Mouse (Mus musculus) cerebellum, adult 2 months (tissue): ENCODE results near the gene Sall1. TPM values are rescaled to one million over a fixed set of nuclear protein-coding genes. Genes with fewer than 3 reads are reported as not detected.

Experiments used
- DNase-seq, 2 experiments: peaks; one replicate each; pipeline ENCODE4 v3.0.0; 2021
- H3K27ac ChIP-seq: fragments of 200-500 bp; 2 replicates; pipeline ENCODE4 v1.5.1; 2012; ENCODE audit warnings: low read length, control low read depth, inconsistent platforms; ENCODE audit not compliant: insufficient read depth
- H3K27me3 ChIP-seq: fragments of 200-500 bp; 2 replicates; pipeline ENCODE4 v1.6.1; 2012; ENCODE audit warnings: inconsistent platforms, mild to moderate bottlenecking, low read length, moderate library complexity; ENCODE audit not compliant: control insufficient read depth, insufficient read depth
- H3K4me1 ChIP-seq: fragments of 200-500 bp; 2 replicates; pipeline ENCODE4 v1.6.1; 2011; ENCODE audit warnings: low read length; ENCODE audit not compliant: control insufficient read depth, insufficient read depth
- H3K4me3 ChIP-seq: fragments of 200-500 bp; replicated peaks from 2 replicates; pipeline ENCODE3; 2011; ENCODE audit warnings: mild to moderate bottlenecking, low read depth, low read length, control low read depth; ENCODE audit not compliant: insufficient read depth
- CTCF ChIP-seq: fragments of 200-500 bp; IDR thresholded peaks from 2 replicates; pipeline ENCODE4 v1.5.1; 2011; ENCODE audit warnings: low read depth, mild to moderate bottlenecking, control low read depth, low read length, moderate library complexity, borderline replicate concordance; ENCODE audit not compliant: insufficient read depth
- POLR2A ChIP-seq: fragments of 200-500 bp; IDR thresholded peaks from 2 replicates; pipeline ENCODE4 v1.6.1; 2011; ENCODE audit warnings: low read length, control low read depth, borderline replicate concordance; ENCODE audit not compliant: insufficient read depth
- WGBS: fragments of 180-500 bp; shearing (Covaris S2); methylation state at CpG from one replicate; pipeline ENCODE4 v1.1.7; 2018; 5-methylcytosine and 5-hydroxymethylcytosine counted together
- polyA plus RNA-seq: library from polyadenylated mRNA; depleted of rRNA; stranded (reverse); fragments of >200 nt; gene quantifications from 2 replicates; pipeline ENCODE4 v1.2.3, GENCODE M21; 2012

Sall1 gene
- polyA plus RNA-seq, 1 experiment: 8.2 TPM

DNA sequence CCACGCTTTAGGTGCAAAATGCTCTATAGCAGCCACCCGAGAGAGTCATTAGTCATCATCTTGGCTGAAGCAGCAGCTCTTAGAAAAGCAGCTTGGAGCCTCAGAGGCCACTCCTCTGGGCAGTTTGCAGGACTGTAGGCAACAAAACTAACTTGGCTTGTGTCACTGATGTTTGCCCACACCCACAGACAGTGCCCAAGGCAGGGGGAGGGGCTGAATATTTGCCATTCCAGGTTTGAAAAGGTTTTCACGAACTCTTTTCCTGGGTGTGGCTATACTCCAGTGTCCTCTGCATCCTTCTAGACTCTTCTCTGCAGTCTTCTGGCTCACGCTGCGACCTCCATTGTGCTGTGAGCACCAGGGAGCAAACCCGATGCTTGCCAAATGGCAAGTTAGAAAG lies 28.4 kb downstream of the Sall1 start:
- no peak for DNase-seq

DNA sequence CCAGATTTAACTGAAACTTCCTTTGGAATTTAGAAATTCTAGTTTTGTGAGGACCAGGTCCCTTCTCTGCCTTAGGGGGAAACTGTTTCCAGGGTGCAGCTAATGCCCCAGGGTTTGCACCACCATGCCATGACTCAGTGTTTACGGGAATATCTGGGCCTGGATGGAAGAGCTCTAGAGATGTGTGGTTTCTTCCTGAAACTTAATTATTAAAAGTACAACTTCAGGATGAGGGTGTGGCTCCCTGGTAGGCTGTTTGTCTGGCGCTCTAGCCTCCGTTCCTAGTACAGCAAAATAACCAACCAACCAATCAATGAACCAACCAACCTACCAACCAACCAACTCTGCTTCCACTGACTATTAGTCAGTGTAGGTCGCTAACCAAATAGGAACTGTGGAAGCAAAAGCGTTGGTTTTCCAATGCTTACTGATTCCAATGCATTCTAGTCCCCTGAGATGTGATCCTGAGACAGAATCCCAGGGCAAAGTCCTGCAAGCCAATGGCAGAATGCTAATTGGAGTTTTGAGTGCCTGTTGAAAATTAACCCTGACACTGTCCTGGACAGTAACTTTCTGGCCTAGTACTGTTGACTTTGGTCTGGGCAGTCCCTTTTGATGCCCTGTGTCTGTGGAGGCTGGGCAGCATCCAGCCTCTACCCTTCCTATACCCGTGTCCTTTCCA lies 31.0 kb downstream of the Sall1 start:
- TF ChIP-seq POLR2A: no peak
- TF ChIP-seq CTCF: no peak
- WGBS: 90% methylated on average over 6 of the region's 6 CpGs
- no peak for DNase-seq
- H3K4me1 ChIP-seq: no peaks in the 10 kb centered on the region
- H3K4me3 ChIP-seq: no peak overlapping the region
- H3K27me3 ChIP-seq: no peaks in the 10 kb centered on the region; the same call in 1 of the 2 replicates
- H3K27ac ChIP-seq: no peak overlapping the region

More for the DNA sequence above, 28.4 kb downstream of the Sall1 start:
- Histone ChIP-seq H3K4me1 (no peaks in the 10 kb centered on the region), H3K27me3 (no peaks in the 10 kb centered on the region; the same call in 1 of the 2 replicates), H3K4me3 (no peak overlapping the region), H3K27ac (no peak overlapping the region)
- no peak for TF ChIP-seq POLR2A
- no peak for TF ChIP-seq CTCF
- 22% methylated on average over 6 of the region's 6 CpGs for WGBS

DNA sequence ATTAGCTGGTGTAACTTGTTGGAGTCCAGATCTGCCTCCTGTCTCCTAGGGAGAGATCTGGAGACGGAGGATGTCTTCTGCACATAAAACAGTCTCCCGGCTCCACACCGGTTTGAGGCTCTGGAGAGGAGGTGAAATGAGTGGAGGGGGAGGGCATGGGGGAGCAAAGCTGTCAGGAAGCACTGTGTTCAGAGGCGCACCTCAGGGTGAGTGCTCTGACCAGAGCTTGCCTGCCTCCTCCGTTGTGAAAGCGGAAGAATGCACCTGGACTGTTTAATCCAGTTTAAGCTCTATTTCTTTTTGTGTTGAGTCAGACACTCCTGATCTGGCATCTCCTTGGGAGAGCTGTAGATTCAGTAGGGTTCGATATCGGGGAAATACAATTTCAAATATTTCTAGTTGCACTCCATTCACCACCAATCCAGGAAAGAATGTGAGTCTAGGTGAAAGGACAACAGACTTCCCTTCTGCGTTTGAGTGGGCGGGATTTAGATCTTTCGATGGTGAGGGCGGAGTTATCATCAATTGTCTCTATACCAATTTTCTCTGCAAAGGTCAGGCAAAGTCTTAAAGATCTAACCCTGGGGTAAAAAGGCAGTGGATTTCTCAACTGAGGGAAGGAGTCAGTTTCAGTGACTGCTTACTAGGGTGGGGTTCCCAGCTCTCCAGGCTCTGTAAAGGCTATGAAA lies 31.8 kb downstream of the Sall1 start:
- TF ChIP-seq CTCF: no peak
- no peak for TF ChIP-seq POLR2A
- H3K4me1 ChIP-seq: no peaks in the 10 kb centered on the region
- peaks cover under 1% of the 10 kb centered on the region; the same call in 1 of the 2 replicates for H3K27me3 ChIP-seq
- DNase-seq: no peak
- no peak overlapping the region for H3K4me3 ChIP-seq
- 40% methylated on average over 12 of the region's 12 CpGs for WGBS
- H3K27ac ChIP-seq: no peak overlapping the region

DNA sequence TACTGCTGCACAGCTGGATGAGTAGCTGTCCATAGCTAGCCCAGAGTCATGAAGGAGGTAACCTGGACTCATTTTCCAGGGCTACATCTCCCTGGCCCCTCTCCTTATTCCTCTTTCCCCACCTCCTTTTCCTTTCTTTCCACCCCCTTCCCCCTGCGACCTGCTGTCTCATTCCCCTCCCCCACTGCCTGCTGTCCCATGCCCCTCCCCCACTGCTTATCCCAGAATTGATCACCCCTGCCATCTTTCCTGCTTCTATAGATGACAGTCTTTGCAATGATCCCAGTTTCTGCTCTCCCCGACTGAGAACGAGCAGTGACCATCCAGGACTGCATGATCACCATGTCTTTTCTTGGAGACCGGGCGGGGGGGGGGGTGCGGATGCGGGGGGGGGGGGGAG lies 35.2 kb downstream of the Sall1 start:
- no peak for DNase-seq
- Histone ChIP-seq H3K4me3 (no peak overlapping the region), H3K27ac (no peak overlapping the region), H3K27me3 (peaks cover 3% of the 10 kb centered on the region; the same call in 1 of the 2 replicates), H3K4me1 (no peaks in the 10 kb centered on the region)
- 19% methylated on average over 7 of the region's 7 CpGs for WGBS
- TF ChIP-seq POLR2A: no peak
- no peak for TF ChIP-seq CTCF

DNA sequence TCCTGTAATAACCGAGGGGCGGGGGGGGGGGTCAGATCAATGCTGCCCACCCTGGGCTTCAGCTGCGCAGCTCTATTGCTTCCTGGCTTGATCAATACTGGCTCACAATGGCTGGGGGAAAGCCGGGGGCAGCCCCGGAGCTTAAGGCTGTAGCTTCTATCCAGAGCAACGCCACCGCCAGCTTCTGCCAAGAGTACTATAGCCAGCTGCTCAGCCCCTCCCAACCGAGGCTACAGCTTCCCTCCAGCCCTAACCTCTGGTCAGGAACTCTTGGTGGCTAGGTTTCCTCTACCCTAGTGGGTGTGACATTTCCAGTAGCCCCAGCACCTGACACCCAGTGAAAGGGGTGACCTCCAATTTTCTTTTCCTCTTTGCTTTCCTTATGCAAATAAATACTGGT lies 36.8 kb downstream of the Sall1 start:
- Histone ChIP-seq H3K4me3 (no peak overlapping the region), H3K4me1 (no peaks in the 10 kb centered on the region), H3K27me3 (peaks cover 3% of the 10 kb centered on the region; the same call in 1 of the 2 replicates), H3K27ac (no peak overlapping the region)
- no peak for TF ChIP-seq CTCF
- no peak for TF ChIP-seq POLR2A
- no peak for DNase-seq
- 3% methylated on average over 8 of the region's 8 CpGs for WGBS

GRCm38 (mm10) chr8:89006426-89006825 lies 37.5 kb downstream of the Sall1 start:
- H3K27ac ChIP-seq: no peak overlapping the region
- DNase-seq: peak in 1 of 2 experiments; percentile 15
- no peaks in the 10 kb centered on the region for H3K4me1 ChIP-seq
- H3K27me3 ChIP-seq: peaks cover 3% of the 10 kb centered on the region; the same call in 1 of the 2 replicates
- WGBS: under 1% methylated on average over 34 of the region's 34 CpGs
- no peak for TF ChIP-seq POLR2A
- no peak for TF ChIP-seq CTCF
- H3K4me3 ChIP-seq: no peak overlapping the region

DNA sequence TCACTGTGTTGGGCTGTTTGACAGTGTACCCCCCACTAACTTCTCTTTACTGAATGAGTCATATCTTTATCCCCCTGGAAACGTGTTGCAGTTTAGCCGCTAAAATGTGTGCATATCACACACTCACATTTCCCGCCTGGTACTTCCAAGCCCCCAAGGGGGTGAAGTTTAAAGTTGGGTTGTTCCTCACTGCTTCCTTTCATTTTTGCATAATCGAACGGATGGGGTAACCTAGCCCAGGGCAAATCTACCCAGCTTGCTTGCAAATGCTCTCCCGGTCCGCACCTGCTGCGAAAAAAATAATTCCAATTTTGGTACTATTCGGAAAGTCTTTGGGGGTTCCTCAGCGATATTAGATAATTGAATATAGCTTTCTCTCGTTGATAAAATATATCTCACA lies 38.2 kb downstream of the Sall1 start:
- TF ChIP-seq POLR2A: no peak
- TF ChIP-seq CTCF: no peak
- WGBS: 24% methylated on average over 11 of the region's 11 CpGs
- H3K27me3 ChIP-seq: peaks cover 3% of the 10 kb centered on the region; the same call in 1 of the 2 replicates
- no peak for DNase-seq
- no peaks in the 10 kb centered on the region for H3K4me1 ChIP-seq
- no peak overlapping the region for H3K27ac ChIP-seq
- H3K4me3 ChIP-seq: no peak overlapping the region

- no peak overlapping the region for H3K4me3 ChIP-seq
These were observed 39.9 kb downstream of the Sall1 start for GRCm38 (mm10) chr8:89004041-89004440.

More at GRCm38 (mm10) chr8:89004041-89004440, 39.9 kb downstream of the Sall1 start:
- no peak overlapping the region for H3K27ac ChIP-seq
- WGBS: 28% methylated on average over 2 of the region's 2 CpGs
- TF ChIP-seq CTCF (no peak), POLR2A (no peak)
- no peak for DNase-seq
- no peaks in the 10 kb centered on the region for H3K4me1 ChIP-seq
- H3K27me3 ChIP-seq: peaks cover 3% of the 10 kb centered on the region; the same call in 1 of the 2 replicates
